Mouse (Mus musculus): ENCODE data around the gene Dock8.
A peak's percentile ranks its signal among the peaks of the same experiment; 100 is the strongest.

Gene Dock8

GRCm38 (mm10) chr19:24999201-24999886 lies at the start of gene Dock8:
Dock8 (plus strand) TSS chr19:24999534.
- peak; percentile 66 for DNase-seq (ENCODE audit: inconsistent ontology term)

GRCm38 (mm10) chr19:24958531-24958930 lies 40.8 kb upstream of the Dock8 start:
- peak; percentile 14 for DNase-seq (ENCODE audit: inconsistent ontology term)

- DNase-seq (ENCODE audit: inconsistent ontology term), result peak; percentile 100
Measured at GRCm38 (mm10) chr19:24961172-24961962, 38.0 kb upstream of the Dock8 start, which contains the start of gene Cbwd1. Cbwd1 (minus strand) TSS chr19:24961610.

- no peak for DNase-seq (ENCODE audit: inconsistent ontology term)
Measured at GRCm38 (mm10) chr19:24966203-24966602, 33.1 kb upstream of the Dock8 start.

- no peak for DNase-seq (ENCODE audit: inconsistent ontology term)
Measured at GRCm38 (mm10) chr19:24966941-24967340, 32.4 kb upstream of the Dock8 start.

- no peak for DNase-seq (ENCODE audit: inconsistent ontology term)
Measured at GRCm38 (mm10) chr19:24971307-24971706, 28.0 kb upstream of the Dock8 start.

GRCm38 (mm10) chr19:24972701-24973390 lies 26.5 kb upstream of the Dock8 start:
- no peak for DNase-seq (ENCODE audit: inconsistent ontology term)

- DNase-seq (ENCODE audit: inconsistent ontology term), result no peak
Measured at GRCm38 (mm10) chr19:24977991-24978390, 21.3 kb upstream of the Dock8 start.

- no peak for DNase-seq (ENCODE audit: inconsistent ontology term)
Measured at GRCm38 (mm10) chr19:24978852-24979842, 20.2 kb upstream of the Dock8 start.

- DNase-seq (ENCODE audit: inconsistent ontology term), result peak; percentile 72
Measured at GRCm38 (mm10) chr19:24981294-24981693, 18.0 kb upstream of the Dock8 start.

- no peak for DNase-seq (ENCODE audit: inconsistent ontology term)
Measured at GRCm38 (mm10) chr19:24983050-24983449, 16.3 kb upstream of the Dock8 start.

GRCm38 (mm10) chr19:24983857-24984498 lies 15.4 kb upstream of the Dock8 start:
- DNase-seq (ENCODE audit: inconsistent ontology term), result no peak

GRCm38 (mm10) chr19:24985045-24985444 lies 14.3 kb upstream of the Dock8 start:
- no peak for DNase-seq (ENCODE audit: inconsistent ontology term)

- no peak for DNase-seq (ENCODE audit: inconsistent ontology term)
Measured at GRCm38 (mm10) chr19:24987355-24987754, 12.0 kb upstream of the Dock8 start.

GRCm38 (mm10) chr19:24988831-24989230 lies 10.5 kb upstream of the Dock8 start:
- no peak for DNase-seq (ENCODE audit: inconsistent ontology term)

GRCm38 (mm10) chr19:24990138-24990822 lies 9.1 kb upstream of the Dock8 start:
- DNase-seq (ENCODE audit: inconsistent ontology term), result no peak

GRCm38 (mm10) chr19:24993526-24993925 lies 5.8 kb upstream of the Dock8 start:
- DNase-seq (ENCODE audit: inconsistent ontology term), result no peak

GRCm38 (mm10) chr19:24994900-24995299 lies 4.4 kb upstream of the Dock8 start:
- peak; percentile 42 for DNase-seq (ENCODE audit: inconsistent ontology term)

GRCm38 (mm10) chr19:24996815-24997704 lies 2.3 kb upstream of the Dock8 start:
- no peak for DNase-seq (ENCODE audit: inconsistent ontology term)

All from Muller cell, postnatal 12 days (primary cell).